Comparison of ENCODE assay signal across 22 mouse cellular contexts in genomic region chr16:46538092-46538491, GRCm38 (mm10). TPM values are rescaled to one million over a fixed set of nuclear protein-coding genes. Genes with fewer than 3 reads are reported as not detected.
DNase-seq lines count a peak whose midpoint lies in the region; ATAC-seq lines count a peak whose summit lies in the region.
"Had no signal": no experiment of that assay in that cellular context is flagged by ENCODE, and none has a peak within 500 bp of the region (broad histone marks: within the 10 kb centered on the region; RNA-seq: fewer than 3 reads in every experiment).

No protein-coding gene starts in this region.

- no peaks in the 10 kb centered on the region for H3K9me3 ChIP-seq in forebrain, embryonic 16.5 days (ENCODE audit: control insufficient read depth, low read length)
- H3K9me3 ChIP-seq in forebrain, embryonic 13.5 days (replicated peaks): no peaks in the 10 kb centered on the region
- H3K9me3 ChIP-seq: embryonic facial prominence, embryonic 12.5 days; heart, embryonic 15.5 days; hindbrain, embryonic 13.5 days; intestine, embryonic 15.5 days had no signal

- no peaks in the 10 kb centered on the region for H3K4me1 ChIP-seq in forebrain, embryonic 16.5 days (replicated peaks; ENCODE audit: control insufficient read depth, insufficient read depth, low read length)
- H3K4me1 ChIP-seq in forebrain, embryonic 13.5 days: no peaks in the 10 kb centered on the region
- H3K4me1 ChIP-seq: embryonic facial prominence, embryonic 12.5 days; heart, embryonic 15.5 days; hindbrain, embryonic 13.5 days; intestine, embryonic 15.5 days had no signal

- ATAC-seq in forebrain, embryonic 16.5 days: peak; percentile 77
- no peak; the same call in 1 of the 2 replicates for ATAC-seq in forebrain, embryonic 13.5 days
- no peak for ATAC-seq in activated CD4-positive, CD25-positive, alpha-beta regulatory T cell, adult 4 months
- ATAC-seq: intestine, embryonic 15.5 days; Patski had no signal

- no peaks in the 10 kb centered on the region for H3K27me3 ChIP-seq in forebrain, embryonic 16.5 days (replicated peaks; ENCODE audit: control insufficient read depth, insufficient read depth, low read length)
- no peaks in the 10 kb centered on the region for H3K27me3 ChIP-seq in forebrain, embryonic 13.5 days
- H3K27me3 ChIP-seq: CH12.LX; embryonic facial prominence, embryonic 12.5 days; heart, embryonic 15.5 days; hindbrain, embryonic 13.5 days; intestine, embryonic 15.5 days had no signal

- no peak overlapping the region for H3K27ac ChIP-seq in forebrain, embryonic 16.5 days (ENCODE audit: low read length)
- H3K27ac ChIP-seq in forebrain, embryonic 13.5 days: no peak overlapping the region
- H3K27ac ChIP-seq: embryonic facial prominence, embryonic 12.5 days; heart, adult 2 months; heart, embryonic 15.5 days; hindbrain, embryonic 13.5 days; intestine, embryonic 15.5 days had no signal

- no peak overlapping the region for H3K4me2 ChIP-seq in forebrain, embryonic 16.5 days (ENCODE audit: low read length)
- no peak overlapping the region for H3K4me2 ChIP-seq in forebrain, embryonic 13.5 days
- H3K4me2 ChIP-seq: embryonic facial prominence, embryonic 12.5 days; heart, embryonic 11.5 days; heart, embryonic 15.5 days; hindbrain, embryonic 13.5 days; intestine, embryonic 15.5 days had no signal

- no peak overlapping the region for H3K9ac ChIP-seq in forebrain, embryonic 16.5 days (replicated peaks; ENCODE audit: low read depth, low read length)
- H3K9ac ChIP-seq in forebrain, embryonic 13.5 days: no peak overlapping the region
- H3K9ac ChIP-seq: embryonic facial prominence, embryonic 12.5 days; heart, embryonic 15.5 days; hindbrain, embryonic 13.5 days; intestine, embryonic 15.5 days had no signal

- 64% methylated on average over 3 of the region's 3 CpGs for WGBS in forebrain, embryonic 16.5 days
- WGBS in forebrain, embryonic 13.5 days: 78% methylated on average over 3 of the region's 3 CpGs

- DNase-seq in brain, adult 2 months (ENCODE audit: low read depth, low spot score): peak; percentile 44
- DNase-seq in brain, embryonic 18.5 days (ENCODE audit: low read depth, low spot score): peak; percentile 43
- DNase-seq in layer of hippocampus, adult 9-11 months: peak; percentile 59
- no peak for DNase-seq in kidney, adult 18-20 months
- DNase-seq: adrenal gland, adult 2 months; adrenal gland, postnatal 25 days; cerebellum, adult 11-12 months; cerebellum, adult 9-10 months; cerebellum, postnatal 25 days; gastrocnemius, postnatal 10 days; heart, adult 2 months; heart, postnatal 14 days had no signal

- no peak overlapping the region for H3K4me3 ChIP-seq in forebrain, embryonic 16.5 days (replicated peaks; ENCODE audit: low read length)
- no peak overlapping the region for H3K4me3 ChIP-seq in forebrain, embryonic 13.5 days
- H3K4me3 ChIP-seq: embryonic facial prominence, embryonic 12.5 days; heart, adult 2 months; heart, embryonic 15.5 days; hindbrain, embryonic 13.5 days; intestine, embryonic 15.5 days had no signal

- H3K36me3 ChIP-seq in forebrain, embryonic 16.5 days (ENCODE audit: control insufficient read depth, insufficient read depth): no peaks in the 10 kb centered on the region
- no peaks in the 10 kb centered on the region for H3K36me3 ChIP-seq in forebrain, embryonic 13.5 days (ENCODE audit: poor library complexity, severe bottlenecking)
- H3K36me3 ChIP-seq: embryonic facial prominence, embryonic 12.5 days; heart, embryonic 15.5 days; hindbrain, embryonic 13.5 days; intestine, embryonic 15.5 days had no signal

RNA-seq across cellular contexts. Expression of gene Nectin3, which starts 39.8 kb away (rescaled TPM):
- 20.9 and 21.7 TPM in 2 replicates for polyA plus RNA-seq in forebrain, embryonic 16.5 days (2015; fragmentation: Nextera tagmentation; extraction: Ambion mirVana)
- polyA plus RNA-seq in forebrain, embryonic 13.5 days (2015; fragmentation: Nextera tagmentation; extraction: Ambion mirVana): 16.4 and 17.4 TPM in 2 replicates
- polyA plus RNA-seq in activated CD4-positive, CD25-positive, alpha-beta regulatory T cell, adult 4 months (2017; shearing (Covaris generic)): under 1 TPM in 1 of 2 experiments, not detected in 1; 0.25 TPM

Comparison
In these comparisons a context has a peak if more than half of its experiments do, and no peak if none do; other contexts are left out.
1. RNA of gene Nectin3, which starts 39.8 kb away (polyA plus RNA-seq): 20.9 to 21.7 TPM in forebrain, embryonic 16.5 days and 16.4 to 17.4 TPM in forebrain, embryonic 13.5 days; 0.25 TPM in activated CD4-positive, CD25-positive, alpha-beta regulatory T cell, adult 4 months; every median in the first group is over 10 times any median in the second.